Mouse (Mus musculus): ENCODE results near the gene Anks1b. TPM values are rescaled to one million over a fixed set of nuclear protein-coding genes. Genes with fewer than 3 reads are reported as not detected.

Gene Anks1b
- polyA plus RNA-seq, 1 experiment from 2014 or later: 0.46 TPM

DNA sequence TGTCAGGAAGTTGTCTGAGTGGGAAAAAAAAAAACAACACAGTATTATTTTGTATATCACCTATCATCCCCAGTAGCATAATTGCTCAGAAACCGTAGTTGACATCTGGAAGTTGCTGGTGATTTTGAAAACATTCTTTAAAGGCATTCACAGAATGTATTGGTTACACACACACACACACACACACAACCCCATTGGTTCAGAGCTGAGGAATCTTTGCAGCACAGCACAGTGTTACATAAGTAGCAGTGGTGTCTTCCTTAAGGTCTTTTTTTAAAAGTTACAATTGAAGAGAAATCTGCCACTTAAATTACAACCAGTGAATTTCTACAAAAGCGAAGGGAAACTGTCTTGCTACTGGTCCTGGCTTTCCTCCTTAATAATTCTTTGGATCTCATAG lies 969.1 kb downstream of the Anks1b start:
- no peak for DNase-seq (ENCODE audit: low spot score)
- no peaks in the 10 kb centered on the region for H3K9me3 ChIP-seq (replicated peaks)
- no peaks in the 10 kb centered on the region for H3K4me1 ChIP-seq
- WGBS: 92% methylated on average over 2 of the region's 2 CpGs
- H3K27me3 ChIP-seq (ENCODE audit: low read depth, poor library complexity, severe bottlenecking): no peaks in the 10 kb centered on the region
- no peaks in the 10 kb centered on the region for H3K36me3 ChIP-seq
- no peak overlapping the region for H3K4me3 ChIP-seq
- no peak overlapping the region for H3K27ac ChIP-seq

GRCm38 (mm10) chr10:90851077-90851476 lies 977.8 kb downstream of the Anks1b start:
- H3K36me3 ChIP-seq: no peaks in the 10 kb centered on the region

GRCm38 (mm10) chr10:90851999-90852398 lies 978.7 kb downstream of the Anks1b start:
- H3K4me1 ChIP-seq: peaks cover 14% of the 10 kb centered on the region
- WGBS: 65% methylated on average over 11 of the region's 11 CpGs
- H3K27ac ChIP-seq: no peak overlapping the region
- no peak overlapping the region for H3K4me3 ChIP-seq
- H3K9me3 ChIP-seq (replicated peaks): no peaks in the 10 kb centered on the region
- DNase-seq (ENCODE audit: low spot score): no peak
- H3K36me3 ChIP-seq: no peaks in the 10 kb centered on the region
- no peaks in the 10 kb centered on the region for H3K27me3 ChIP-seq (ENCODE audit: low read depth, poor library complexity, severe bottlenecking)

More at GRCm38 (mm10) chr10:90851077-90851476, 977.8 kb downstream of the Anks1b start:
- Histone ChIP-seq H3K4me1 (peaks cover 14% of the 10 kb centered on the region), H3K4me3 (no peak overlapping the region), H3K27me3 (ENCODE audit: low read depth, poor library complexity, severe bottlenecking) (no peaks in the 10 kb centered on the region), H3K27ac (no peak overlapping the region), H3K9me3 (replicated peaks) (no peaks in the 10 kb centered on the region)
- DNase-seq (ENCODE audit: low spot score): no peak
- 95% methylated on average over 6 of the region's 6 CpGs for WGBS

- Histone ChIP-seq H3K27me3 (ENCODE audit: low read depth, poor library complexity, severe bottlenecking) (no peaks in the 10 kb centered on the region), H3K4me1 (peaks cover 14% of the 10 kb centered on the region)
Measured at GRCm38 (mm10) chr10:90852432-90852831, 979.1 kb downstream of the Anks1b start.

DNA sequence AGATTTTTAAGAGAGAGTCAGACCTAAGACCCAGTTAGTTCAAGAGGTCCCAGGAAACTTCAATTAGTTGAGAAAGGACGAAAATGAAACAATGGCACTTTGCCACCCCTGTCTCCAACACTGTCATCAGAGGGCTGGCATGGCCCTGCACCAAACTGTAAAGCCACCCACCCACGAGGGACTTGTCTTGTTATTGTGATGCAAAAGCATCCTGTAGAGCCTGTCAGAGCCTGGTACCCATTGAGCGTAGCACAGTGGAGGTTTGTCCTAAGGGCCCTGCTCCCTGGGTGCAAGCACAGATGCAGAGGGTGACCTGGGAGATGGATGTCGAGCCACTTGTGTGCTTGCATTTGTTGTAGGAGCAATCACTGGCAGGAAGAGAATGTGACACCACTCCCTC lies 983.4 kb downstream of the Anks1b start:
- 40% methylated on average over 4 of the region's 4 CpGs for WGBS
- Histone ChIP-seq H3K36me3 (no peaks in the 10 kb centered on the region), H3K4me1 (peaks cover 11% of the 10 kb centered on the region), H3K9me3 (replicated peaks) (no peaks in the 10 kb centered on the region), H3K4me3 (no peak overlapping the region), H3K27ac (no peak overlapping the region), H3K27me3 (ENCODE audit: low read depth, poor library complexity, severe bottlenecking) (no peaks in the 10 kb centered on the region)
- DNase-seq (ENCODE audit: low spot score): no peak

More at GRCm38 (mm10) chr10:90852432-90852831, 979.1 kb downstream of the Anks1b start:
- Histone ChIP-seq H3K4me3 (no peak overlapping the region), H3K27ac (no peak overlapping the region), H3K9me3 (replicated peaks) (no peaks in the 10 kb centered on the region), H3K36me3 (no peaks in the 10 kb centered on the region)
- 82% methylated on average over 7 of the region's 7 CpGs for WGBS
- no peak for DNase-seq (ENCODE audit: low spot score)

DNA sequence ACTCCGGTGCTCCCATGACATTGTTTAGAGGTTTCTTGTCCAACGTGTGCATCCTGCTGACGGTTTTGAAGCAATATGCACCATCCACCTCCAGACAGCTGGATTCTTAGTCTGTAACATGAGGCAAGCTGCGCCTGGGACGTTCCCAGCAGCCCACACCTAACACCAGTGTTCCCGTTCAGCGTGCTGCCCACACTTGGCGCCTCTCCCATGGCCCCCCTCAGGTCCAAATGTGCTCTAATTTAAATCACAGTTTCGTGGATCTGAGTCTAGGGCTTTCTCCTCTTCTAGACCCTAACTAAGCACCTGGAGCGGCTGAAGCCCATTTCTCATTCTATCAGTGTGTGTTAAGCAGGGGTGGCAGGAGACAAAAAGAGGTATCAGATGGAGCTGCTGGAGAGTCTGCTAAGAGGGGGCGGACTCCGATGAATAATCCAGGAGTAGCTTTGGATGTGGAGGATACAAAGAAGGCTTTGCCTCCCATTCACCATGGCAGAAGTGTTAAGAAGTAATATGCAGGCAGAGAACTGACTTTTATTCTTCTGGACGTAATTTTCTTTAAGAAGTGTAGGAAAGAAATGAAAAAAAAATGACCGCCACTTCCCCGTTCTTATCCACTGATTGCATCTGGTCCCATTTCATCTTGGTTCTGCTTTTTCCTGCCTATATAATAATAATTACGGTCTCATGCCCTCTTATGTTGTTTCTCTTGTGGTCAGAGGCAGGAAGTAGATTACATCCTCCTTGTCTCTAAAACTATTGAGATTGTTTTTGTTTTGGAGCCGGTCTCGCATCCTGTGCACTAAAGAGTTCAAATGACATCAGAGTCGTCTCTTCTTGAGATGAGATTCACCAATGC lies 986.6 kb downstream of the Anks1b start:
- Histone ChIP-seq H3K4me1 (peaks cover 6% of the 10 kb centered on the region; the same call in 1 of the 2 replicates), H3K36me3 (no peaks in the 10 kb centered on the region), H3K27me3 (ENCODE audit: low read depth, poor library complexity, severe bottlenecking) (no peaks in the 10 kb centered on the region), H3K27ac (no peak overlapping the region), H3K4me3 (no peak overlapping the region), H3K9me3 (replicated peaks) (no peaks in the 10 kb centered on the region)
- no peak for DNase-seq (ENCODE audit: low spot score)
- WGBS: 86% methylated on average over 19 of the region's 19 CpGs

GRCm38 (mm10) chr10:90863881-90864598 lies 990.7 kb downstream of the Anks1b start:
- Histone ChIP-seq H3K4me1 (peaks cover 6% of the 10 kb centered on the region; the same call in 1 of the 2 replicates), H3K27me3 (ENCODE audit: low read depth, poor library complexity, severe bottlenecking) (no peaks in the 10 kb centered on the region), H3K27ac (no peak overlapping the region), H3K9me3 (replicated peaks) (no peaks in the 10 kb centered on the region), H3K4me3 (no peak overlapping the region), H3K36me3 (no peaks in the 10 kb centered on the region)
- no peak for DNase-seq (ENCODE audit: low spot score)
- WGBS: 17% methylated on average over 10 of the region's 10 CpGs

- 27% methylated on average over 3 of the region's 3 CpGs for WGBS
Measured at GRCm38 (mm10) chr10:90864599-90864889, 991.2 kb downstream of the Anks1b start.

DNA sequence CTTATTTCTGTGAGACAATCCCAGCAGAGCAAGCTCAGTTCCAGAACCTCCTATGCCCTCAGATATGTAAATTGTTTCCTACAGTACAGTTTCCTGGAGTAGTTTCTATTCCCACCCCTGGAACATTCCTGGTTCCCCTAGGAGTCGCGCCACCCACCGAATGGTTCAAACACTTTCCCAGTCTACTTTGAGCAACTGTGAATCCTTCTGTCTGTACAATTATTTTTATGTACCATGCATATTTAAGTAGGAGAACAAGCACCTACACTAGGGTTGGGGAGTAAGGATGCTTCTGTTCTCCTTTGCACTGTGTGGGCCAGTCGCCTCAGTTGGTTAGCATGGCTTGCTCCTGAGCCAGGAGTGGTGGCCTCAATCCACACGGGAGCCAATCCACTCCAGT lies 999.9 kb downstream of the Anks1b start:
- Histone ChIP-seq H3K27ac (no peak overlapping the region), H3K4me3 (no peak overlapping the region), H3K9me3 (replicated peaks) (no peaks in the 10 kb centered on the region), H3K4me1 (no peaks in the 10 kb centered on the region), H3K36me3 (no peaks in the 10 kb centered on the region), H3K27me3 (ENCODE audit: low read depth, poor library complexity, severe bottlenecking) (no peaks in the 10 kb centered on the region)
- no peak for DNase-seq (ENCODE audit: low spot score)
- 89% methylated on average over 5 of the region's 5 CpGs for WGBS

More at GRCm38 (mm10) chr10:90864599-90864889, 991.2 kb downstream of the Anks1b start:
- H3K36me3 ChIP-seq: no peaks in the 10 kb centered on the region
- H3K27ac ChIP-seq: no peak overlapping the region
- DNase-seq (ENCODE audit: low spot score): no peak
- no peaks in the 10 kb centered on the region for H3K27me3 ChIP-seq (ENCODE audit: low read depth, poor library complexity, severe bottlenecking)
- H3K4me1 ChIP-seq: peaks cover 6% of the 10 kb centered on the region; the same call in 1 of the 2 replicates
- H3K4me3 ChIP-seq: no peak overlapping the region
- H3K9me3 ChIP-seq (replicated peaks): no peaks in the 10 kb centered on the region

GRCm38 (mm10) chr10:90874166-90874565 lies 1000.9 kb downstream of the Anks1b start:
- no peak overlapping the region for H3K4me3 ChIP-seq
- H3K27ac ChIP-seq: no peak overlapping the region
- no peaks in the 10 kb centered on the region for H3K27me3 ChIP-seq (ENCODE audit: low read depth, poor library complexity, severe bottlenecking)
- DNase-seq (ENCODE audit: low spot score): no peak
- H3K9me3 ChIP-seq (replicated peaks): no peaks in the 10 kb centered on the region
- H3K4me1 ChIP-seq: no peaks in the 10 kb centered on the region
- no peaks in the 10 kb centered on the region for H3K36me3 ChIP-seq
- WGBS: 84% methylated on average over 3 of the region's 3 CpGs

GRCm38 (mm10) chr10:90880854-90881560 lies 1007.7 kb downstream of the Anks1b start:
- DNase-seq (ENCODE audit: low spot score): peak; percentile 40

DNA sequence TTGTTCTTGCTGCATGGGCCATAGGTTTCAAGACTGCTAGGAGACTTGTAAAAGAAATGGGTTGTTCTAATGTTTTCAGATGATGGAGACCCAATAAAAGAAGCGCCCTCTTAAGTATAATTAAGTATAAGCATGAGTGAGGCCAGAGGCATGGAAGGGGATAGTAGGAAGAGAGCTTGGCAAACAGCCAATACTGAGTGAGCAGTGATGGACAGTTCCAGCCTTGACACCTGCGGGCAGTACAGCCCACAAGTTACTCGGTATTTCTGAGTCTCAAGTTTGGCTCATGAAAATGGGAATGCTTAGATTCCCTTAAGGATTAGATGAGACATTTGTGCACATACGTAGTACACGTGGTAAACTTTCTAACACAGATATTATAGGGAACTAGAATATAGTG lies 1016.3 kb downstream of the Anks1b start:
- DNase-seq (ENCODE audit: low spot score): no peak
- Histone ChIP-seq H3K36me3 (no peaks in the 10 kb centered on the region), H3K27ac (no peak overlapping the region), H3K27me3 (ENCODE audit: low read depth, poor library complexity, severe bottlenecking) (no peaks in the 10 kb centered on the region), H3K4me3 (no peak overlapping the region), H3K9me3 (replicated peaks) (no peaks in the 10 kb centered on the region), H3K4me1 (no peaks in the 10 kb centered on the region)
- WGBS: 83% methylated on average over 5 of the region's 5 CpGs

More at GRCm38 (mm10) chr10:90880854-90881560, 1007.7 kb downstream of the Anks1b start:
- Histone ChIP-seq H3K4me3 (no peak overlapping the region), H3K4me1 (no peaks in the 10 kb centered on the region), H3K27me3 (ENCODE audit: low read depth, poor library complexity, severe bottlenecking) (no peaks in the 10 kb centered on the region), H3K27ac (no peak overlapping the region), H3K36me3 (no peaks in the 10 kb centered on the region), H3K9me3 (replicated peaks) (no peaks in the 10 kb centered on the region)
- WGBS: 43% methylated on average over 8 of the region's 8 CpGs

DNA sequence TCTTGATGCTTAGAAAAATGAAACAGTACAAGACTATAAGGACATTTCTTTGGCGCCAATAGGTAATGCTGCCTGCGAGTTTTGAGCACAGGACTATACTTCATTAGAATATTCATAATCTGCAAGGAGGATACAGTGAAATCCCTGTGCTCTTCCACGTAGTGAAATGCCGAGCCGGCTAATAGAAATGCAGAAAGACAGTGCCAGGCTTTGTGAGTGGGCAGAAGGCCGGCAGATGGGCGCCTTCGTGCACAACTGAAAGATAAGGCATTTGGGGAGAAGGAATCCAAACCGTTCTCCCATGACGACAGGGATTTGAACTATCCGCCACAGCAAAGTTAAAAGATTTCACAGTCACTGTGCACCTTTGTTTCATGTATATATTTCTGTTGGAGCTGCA lies 1019.4 kb downstream of the Anks1b start:
- Histone ChIP-seq H3K4me3 (no peak overlapping the region), H3K27ac (no peak overlapping the region), H3K27me3 (ENCODE audit: low read depth, poor library complexity, severe bottlenecking) (no peaks in the 10 kb centered on the region), H3K4me1 (no peaks in the 10 kb centered on the region), H3K9me3 (replicated peaks) (no peaks in the 10 kb centered on the region), H3K36me3 (no peaks in the 10 kb centered on the region)
- 92% methylated on average over 11 of the region's 11 CpGs for WGBS
- no peak for DNase-seq (ENCODE audit: low spot score)

All from limb, embryonic 10.5 days (tissue).